Mouse (Mus musculus) left cerebral cortex, postnatal 4 days (tissue): ENCODE data around the gene C1ql1. TPM values are rescaled to one million over a fixed set of nuclear protein-coding genes. Genes with fewer than 3 reads are reported as not detected.

ENCODE experiments used
- DNase-seq: peaks from one replicate; pipeline ENCODE4 v3.0.0-alpha.2; 2022
- intact Hi-C: fragments of 180-260 bp; cut with DNase I; formaldehyde crosslinking; loops from one replicate; pipeline ENCODE4 v1.15.1; 2025
- total RNA-seq, 2 experiments: library from RNA; stranded (reverse); gene quantifications; 2 replicates each; pipeline ENCODE4 v1.2.3; 2021

C1ql1 gene
- total RNA-seq, 2 experiments from 2014 or later: 10.9 to 12.7 TPM

- no peak for DNase-seq
- intact Hi-C loops: no loop called here
These were observed 14.6 kb upstream of the C1ql1 start for GRCm38 (mm10) chr11:102961082-102961481.

- DNase-seq: no peak
These were observed 12.4 kb upstream of the C1ql1 start for GRCm38 (mm10) chr11:102958870-102959269.

GRCm38 (mm10) chr11:102958431-102958830 lies 11.9 kb upstream of the C1ql1 start:
- intact Hi-C loops: no loop called here
- no peak for DNase-seq

More at GRCm38 (mm10) chr11:102958870-102959269, 12.4 kb upstream of the C1ql1 start:
- intact Hi-C loops: no loop called here

- intact Hi-C loops: no loop called here
- peak; percentile 73 for DNase-seq
These were observed 11.2 kb upstream of the C1ql1 start for GRCm38 (mm10) chr11:102957692-102958091.

- peak; percentile 69 for DNase-seq
- intact Hi-C loops: no loop called here
These were observed 10.6 kb upstream of the C1ql1 start for GRCm38 (mm10) chr11:102956962-102957614.

GRCm38 (mm10) chr11:102952922-102953321 lies 6.4 kb upstream of the C1ql1 start:
- intact Hi-C loops: no loop called here
- DNase-seq: no peak

GRCm38 (mm10) chr11:102948043-102948961 lies 1.8 kb upstream of the C1ql1 start:
- peak; percentile 70 for DNase-seq
- intact Hi-C loops: no loop called here

GRCm38 (mm10) chr11:102946992-102947343 lies 480 bp upstream of the C1ql1 start:
- intact Hi-C loops: no loop called here
- DNase-seq: no peak

GRCm38 (mm10) chr11:102945306-102946264 lies 903 bp downstream of the C1ql1 start:
- DNase-seq: no peak

GRCm38 (mm10) chr11:102941236-102941635 lies 5.3 kb downstream of the C1ql1 start:
- intact Hi-C loops: no loop called here
- no peak for DNase-seq

More at GRCm38 (mm10) chr11:102945306-102946264, 903 bp downstream of the C1ql1 start:
- intact Hi-C loops: no loop called here

GRCm38 (mm10) chr11:102939024-102939675 lies 7.3 kb downstream of the C1ql1 start:
- intact Hi-C loops: no loop called here
- DNase-seq: no peak

GRCm38 (mm10) chr11:102937529-102938182 lies 8.8 kb downstream of the C1ql1 start:
- DNase-seq: peak; percentile 70
- intact Hi-C loops: no loop called here

GRCm38 (mm10) chr11:102936272-102936671 lies 10.2 kb downstream of the C1ql1 start:
- no peak for DNase-seq

GRCm38 (mm10) chr11:102930672-102931071 lies 15.8 kb downstream of the C1ql1 start:
- DNase-seq: no peak
- intact Hi-C loops: no loop called here

More at GRCm38 (mm10) chr11:102936272-102936671, 10.2 kb downstream of the C1ql1 start:
- intact Hi-C loops: no loop called here

GRCm38 (mm10) chr11:102925351-102925717 lies 21.2 kb downstream of the C1ql1 start:
- intact Hi-C loops: no loop called here
- DNase-seq: peak; percentile 61

GRCm38 (mm10) chr11:102924557-102925350 lies 21.7 kb downstream of the C1ql1 start, which contains the start of gene Kif18b:
TSS of gene Kif18b (minus strand) at chr11:102925124.
- intact Hi-C loops: no loop called here
- peak; percentile 98 for DNase-seq

- intact Hi-C loops: no loop called here
- DNase-seq: no peak
These were observed 25.0 kb downstream of the C1ql1 start for GRCm38 (mm10) chr11:102921491-102921890.

GRCm38 (mm10) chr11:102918077-102918476 lies 28.4 kb downstream of the C1ql1 start:
- DNase-seq: no peak
- intact Hi-C loops: no loop called here

GRCm38 (mm10) chr11:102915380-102915779 lies 31.1 kb downstream of the C1ql1 start:
- intact Hi-C loops: no loop called here
- no peak for DNase-seq
